Mouse (Mus musculus) kidney, embryonic 15.5 days (tissue): ENCODE results near the gene Pappa. TPM values are rescaled to one million over a fixed set of nuclear protein-coding genes. Genes with fewer than 3 reads are reported as not detected.

Source experiments
- ATAC-seq: fragments of 200-750 bp; cut with Nextera tagmentation; replicated peaks from 2 replicates; pipeline ENCODE4 v1.8.0; 2017; ENCODE audit warnings: moderate TSS enrichment; ENCODE audit not compliant: low FRiP score
- H3K27ac ChIP-seq: fragments of 300-500 bp; sonication (generic); 2 replicates; pipeline ENCODE4 v1.5.1; 2015; ENCODE audit warnings: mild to moderate bottlenecking, inconsistent platforms
- H3K27me3 ChIP-seq: fragments of 300-500 bp; sonication (generic); 2 replicates; pipeline ENCODE4 v1.6.1; 2015; ENCODE audit warnings: inconsistent platforms
- H3K36me3 ChIP-seq: fragments of 300-500 bp; sonication (generic); 2 replicates; pipeline ENCODE4 v1.6.1; 2015; ENCODE audit warnings: inconsistent platforms
- H3K4me1 ChIP-seq: fragments of 300-500 bp; sonication (generic); 2 replicates; pipeline ENCODE4 v1.6.1; 2015; ENCODE audit warnings: inconsistent platforms
- H3K4me2 ChIP-seq: fragments of 300-500 bp; sonication (generic); 2 replicates; pipeline ENCODE4 v1.6.1; 2015; ENCODE audit warnings: moderate library complexity, mild to moderate bottlenecking, inconsistent platforms
- H3K4me3 ChIP-seq: fragments of 300-500 bp; sonication (generic); replicated peaks from 2 replicates; pipeline ENCODE4 v1.5.1; 2015; ENCODE audit warnings: mild to moderate bottlenecking, inconsistent platforms
- H3K9ac ChIP-seq: fragments of 300-500 bp; sonication (generic); 2 replicates; pipeline ENCODE4 v1.6.1; 2015; ENCODE audit warnings: mild to moderate bottlenecking, inconsistent platforms
- H3K9me3 ChIP-seq: fragments of 300-500 bp; sonication (generic); replicated peaks from 2 replicates; pipeline ENCODE4 v1.6.1; 2016; ENCODE audit warnings: inconsistent platforms
- WGBS: fragments of 180-500 bp; shearing (Covaris S2); methylation state at CpG from one replicate; pipeline ENCODE4 v1.1.7; 2015; ENCODE audit warnings: mixed read lengths; 5-methylcytosine and 5-hydroxymethylcytosine counted together
- polyA plus RNA-seq: library from polyadenylated mRNA; unstranded; fragments of >200 nt; fragmentation: Nextera tagmentation; extraction: Ambion mirVana; gene quantifications from 2 replicates; pipeline ENCODE4 v1.2.1, GENCODE M21; 2015

The Pappa gene
- polyA plus RNA-seq, 1 experiment from 2014 or later = 2.2 TPM

- no peak overlapping the region for H3K27ac ChIP-seq
- H3K4me3 ChIP-seq = no peak overlapping the region
- WGBS = 69% methylated on average over 2 of the region's 2 CpGs
- no peak for ATAC-seq
- no peaks in the 10 kb centered on the region for H3K27me3 ChIP-seq
- H3K4me1 ChIP-seq = 0 out of 2 replicates have a peak, but pooled peaks cover 7% of the 10 kb centered on the region
- H3K9ac ChIP-seq = no peak overlapping the region
- no peaks in the 10 kb centered on the region for H3K36me3 ChIP-seq
- H3K4me2 ChIP-seq = no peak overlapping the region
- no peaks in the 10 kb centered on the region for H3K9me3 ChIP-seq
Observed at GRCm38 (mm10) chr4:65187236-65187635, 63.3 kb downstream of the Pappa start.

GRCm38 (mm10) chr4:65187716-65188115 lies 63.7 kb downstream of the Pappa start:
- 0 out of 2 replicates have a peak, but pooled peaks cover 7% of the 10 kb centered on the region for H3K4me1 ChIP-seq
- no peak overlapping the region for H3K4me2 ChIP-seq
- 97% methylated on average over 1 of the region's 1 CpGs for WGBS
- H3K9ac ChIP-seq = no peak overlapping the region
- no peaks in the 10 kb centered on the region for H3K36me3 ChIP-seq
- no peaks in the 10 kb centered on the region for H3K27me3 ChIP-seq
- ATAC-seq = no peak
- no peak overlapping the region for H3K27ac ChIP-seq
- H3K4me3 ChIP-seq = no peak overlapping the region
- H3K9me3 ChIP-seq = no peaks in the 10 kb centered on the region

GRCm38 (mm10) chr4:65188921-65189485 lies 65.0 kb downstream of the Pappa start:
- H3K4me1 ChIP-seq = 0 out of 2 replicates have a peak, but pooled peaks cover 3% of the 10 kb centered on the region
- no peak overlapping the region for H3K4me2 ChIP-seq
- no peaks in the 10 kb centered on the region for H3K27me3 ChIP-seq
- H3K4me3 ChIP-seq = no peak overlapping the region
- no peaks in the 10 kb centered on the region for H3K9me3 ChIP-seq
- ATAC-seq = peak; percentile 97
- no peak overlapping the region for H3K9ac ChIP-seq
- no peaks in the 10 kb centered on the region for H3K36me3 ChIP-seq
- 52% methylated on average over 6 of the region's 6 CpGs for WGBS
- peak overlapping the region; percentile 33 for H3K27ac ChIP-seq

GRCm38 (mm10) chr4:65192810-65193209 lies 68.8 kb downstream of the Pappa start:
- ATAC-seq = no peak
- no peaks in the 10 kb centered on the region for H3K9me3 ChIP-seq

GRCm38 (mm10) chr4:65195971-65196370 lies 72.0 kb downstream of the Pappa start:
- Histone ChIP-seq H3K36me3 (no peaks in the 10 kb centered on the region), H3K9ac (no peak overlapping the region), H3K9me3 (no peaks in the 10 kb centered on the region), H3K4me3 (no peak overlapping the region), H3K27ac (no peak overlapping the region), H3K4me2 (no peak overlapping the region), H3K4me1 (no peaks in the 10 kb centered on the region), H3K27me3 (no peaks in the 10 kb centered on the region)
- ATAC-seq = no peak
- 95% methylated on average over 1 of the region's 1 CpGs for WGBS

More at GRCm38 (mm10) chr4:65192810-65193209, 68.8 kb downstream of the Pappa start:
- Histone ChIP-seq H3K4me1 (0 out of 2 replicates have a peak, but pooled peaks cover 3% of the 10 kb centered on the region), H3K36me3 (no peaks in the 10 kb centered on the region), H3K4me3 (no peak overlapping the region), H3K9ac (no peak overlapping the region), H3K27ac (no peak overlapping the region), H3K27me3 (no peaks in the 10 kb centered on the region), H3K4me2 (no peak overlapping the region)
- 64% methylated on average over 3 of the region's 3 CpGs for WGBS

- no peak overlapping the region for H3K9ac ChIP-seq
- ATAC-seq = no peak
- no peak overlapping the region for H3K4me3 ChIP-seq
- H3K36me3 ChIP-seq = no peaks in the 10 kb centered on the region
- H3K4me1 ChIP-seq = no peaks in the 10 kb centered on the region
- no peak overlapping the region for H3K4me2 ChIP-seq
- H3K9me3 ChIP-seq = no peaks in the 10 kb centered on the region
- WGBS = 83% methylated on average over 5 of the region's 5 CpGs
- no peaks in the 10 kb centered on the region for H3K27me3 ChIP-seq
- no peak overlapping the region for H3K27ac ChIP-seq
Observed at GRCm38 (mm10) chr4:65203666-65204065, 79.7 kb downstream of the Pappa start.

GRCm38 (mm10) chr4:65205446-65205845 lies 81.5 kb downstream of the Pappa start:
- WGBS = 89% methylated on average over 2 of the region's 2 CpGs
- H3K9me3 ChIP-seq = no peaks in the 10 kb centered on the region
- no peak overlapping the region for H3K4me3 ChIP-seq
- ATAC-seq = no peak
- no peak overlapping the region for H3K27ac ChIP-seq
- no peaks in the 10 kb centered on the region for H3K4me1 ChIP-seq
- no peak overlapping the region for H3K9ac ChIP-seq
- H3K36me3 ChIP-seq = no peaks in the 10 kb centered on the region
- H3K4me2 ChIP-seq = no peak overlapping the region
- no peaks in the 10 kb centered on the region for H3K27me3 ChIP-seq

GRCm38 (mm10) chr4:65209369-65210015 lies 85.5 kb downstream of the Pappa start:
- Histone ChIP-seq H3K9me3 (no peaks in the 10 kb centered on the region), H3K27me3 (no peaks in the 10 kb centered on the region), H3K36me3 (no peaks in the 10 kb centered on the region), H3K4me2 (no peak overlapping the region), H3K4me1 (no peaks in the 10 kb centered on the region), H3K9ac (no peak overlapping the region), H3K27ac (no peak overlapping the region), H3K4me3 (no peak overlapping the region)
- WGBS = 55% methylated on average over 3 of the region's 3 CpGs
- no peak for ATAC-seq

GRCm38 (mm10) chr4:65216682-65217081 lies 92.7 kb downstream of the Pappa start:
- peak overlapping the region; percentile 56 for H3K27ac ChIP-seq
- peaks cover 19% of the 10 kb centered on the region for H3K4me1 ChIP-seq
- H3K4me3 ChIP-seq = no peak overlapping the region
- H3K9ac ChIP-seq = no peak overlapping the region
- no peak overlapping the region for H3K4me2 ChIP-seq
- 33% methylated on average over 3 of the region's 3 CpGs for WGBS
- ATAC-seq = peak; percentile 98
- H3K9me3 ChIP-seq = no peaks in the 10 kb centered on the region
- no peaks in the 10 kb centered on the region for H3K27me3 ChIP-seq
- no peaks in the 10 kb centered on the region for H3K36me3 ChIP-seq

GRCm38 (mm10) chr4:65217651-65218364 lies 93.8 kb downstream of the Pappa start:
- no peaks in the 10 kb centered on the region for H3K9me3 ChIP-seq
- no peaks in the 10 kb centered on the region for H3K36me3 ChIP-seq
- peak overlapping the region; percentile 21; the same call in 1 of the 2 replicates for H3K4me2 ChIP-seq
- H3K27me3 ChIP-seq = no peaks in the 10 kb centered on the region
- 0 out of 2 replicates have a peak, but pooled peaks have one; percentile 43 for ATAC-seq
- no peak overlapping the region for H3K9ac ChIP-seq
- no peak overlapping the region for H3K4me3 ChIP-seq
- peaks cover 19% of the 10 kb centered on the region for H3K4me1 ChIP-seq
- H3K27ac ChIP-seq = peak overlapping the region; percentile 34
- 25% methylated on average over 9 of the region's 9 CpGs for WGBS

GRCm38 (mm10) chr4:65223901-65224300 lies 99.9 kb downstream of the Pappa start:
- ATAC-seq = no peak

GRCm38 (mm10) chr4:65238540-65238998 lies 114.6 kb downstream of the Pappa start:
- Histone ChIP-seq H3K27ac (no peak overlapping the region), H3K4me3 (no peak overlapping the region), H3K27me3 (no peaks in the 10 kb centered on the region), H3K9ac (no peak overlapping the region), H3K36me3 (no peaks in the 10 kb centered on the region), H3K4me1 (peaks cover 18% of the 10 kb centered on the region; the same call in 1 of the 2 replicates), H3K9me3 (no peaks in the 10 kb centered on the region), H3K4me2 (no peak overlapping the region)
- WGBS = 16% methylated on average over 8 of the region's 8 CpGs
- no peak for ATAC-seq

More at GRCm38 (mm10) chr4:65223901-65224300, 99.9 kb downstream of the Pappa start:
- Histone ChIP-seq H3K4me3 (no peak overlapping the region), H3K9me3 (no peaks in the 10 kb centered on the region), H3K27ac (no peak overlapping the region), H3K4me2 (no peak overlapping the region), H3K9ac (no peak overlapping the region), H3K4me1 (no peaks in the 10 kb centered on the region), H3K27me3 (no peaks in the 10 kb centered on the region), H3K36me3 (no peaks in the 10 kb centered on the region)
- 89% methylated on average over 4 of the region's 4 CpGs for WGBS
